Mouse (Mus musculus) heart, adult 2 months (tissue): ENCODE measurements around the gene D2hgdh.

ENCODE experiments used
- CTCF ChIP-seq: fragments of 200-600 bp; IDR thresholded peaks from 2 replicates; pipeline ENCODE4 v1.8.1; 2022; ENCODE audit warnings: antibody characterized with exemption, mild to moderate bottlenecking, moderate library complexity
- EP300 ChIP-seq: fragments of 200-500 bp; IDR thresholded peaks from 2 replicates; pipeline ENCODE4 v1.6.1; 2011; ENCODE audit warnings: low read depth, low read length, control low read depth; ENCODE audit not compliant: insufficient read depth
- POLR2A ChIP-seq: fragments of 200-500 bp; IDR thresholded peaks from 2 replicates; pipeline ENCODE4 v1.6.1; 2011; ENCODE audit warnings: mild to moderate bottlenecking, low read depth, low read length, control low read depth; ENCODE audit not compliant: insufficient read depth

GRCm38 (mm10) chr1:93825105-93825674 lies 481 bp downstream of the D2hgdh start:
- TF ChIP-seq EP300 (peak; percentile 43; the same call in 1 of the 2 replicates), POLR2A (peak; percentile 99), CTCF (peak; percentile 39)
